Mouse (Mus musculus): ENCODE results near the gene Ngrn.

DNA sequence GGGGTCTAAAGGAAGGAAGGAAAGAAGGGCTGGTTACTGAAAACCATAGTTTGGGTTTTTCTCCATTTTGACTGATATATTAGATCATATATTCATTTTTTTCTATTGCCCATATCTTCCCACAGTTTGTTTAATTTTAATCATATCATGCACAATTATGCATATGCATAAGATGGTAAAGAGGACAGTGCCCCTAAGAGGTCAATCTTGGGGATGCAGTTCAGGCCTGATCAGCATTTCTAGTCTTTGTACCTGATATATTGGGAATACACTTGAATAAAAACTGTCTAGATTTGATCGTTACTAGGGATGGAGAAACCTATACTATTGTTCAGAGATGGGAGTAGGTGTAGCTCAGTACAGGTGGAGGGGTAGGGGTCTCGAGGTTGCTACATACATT lies 20.0 kb downstream of the Ngrn start:
- no peak for TF ChIP-seq CTCF (IDR thresholded peaks at IDR 0.05; ENCODE audit: low read depth, low read length)
- TF ChIP-seq TAL1 (conservative IDR thresholded peaks at IDR 0.05; ENCODE audit: low read depth, low read length): no peak

Data from G1E (cell line).